Mouse (Mus musculus): ENCODE data around the gene Plekhh2. TPM values are rescaled to one million over a fixed set of nuclear protein-coding genes. Genes with fewer than 3 reads are reported as not detected.
"Not testable (repeated sequence)": the region's sequence is repeated elsewhere in the genome, so short reads cannot be mapped to it uniquely, and the experiment has no call there.

The Plekhh2 gene
- polyA plus RNA-seq, 1 experiment, result 9.0 TPM

DNA sequence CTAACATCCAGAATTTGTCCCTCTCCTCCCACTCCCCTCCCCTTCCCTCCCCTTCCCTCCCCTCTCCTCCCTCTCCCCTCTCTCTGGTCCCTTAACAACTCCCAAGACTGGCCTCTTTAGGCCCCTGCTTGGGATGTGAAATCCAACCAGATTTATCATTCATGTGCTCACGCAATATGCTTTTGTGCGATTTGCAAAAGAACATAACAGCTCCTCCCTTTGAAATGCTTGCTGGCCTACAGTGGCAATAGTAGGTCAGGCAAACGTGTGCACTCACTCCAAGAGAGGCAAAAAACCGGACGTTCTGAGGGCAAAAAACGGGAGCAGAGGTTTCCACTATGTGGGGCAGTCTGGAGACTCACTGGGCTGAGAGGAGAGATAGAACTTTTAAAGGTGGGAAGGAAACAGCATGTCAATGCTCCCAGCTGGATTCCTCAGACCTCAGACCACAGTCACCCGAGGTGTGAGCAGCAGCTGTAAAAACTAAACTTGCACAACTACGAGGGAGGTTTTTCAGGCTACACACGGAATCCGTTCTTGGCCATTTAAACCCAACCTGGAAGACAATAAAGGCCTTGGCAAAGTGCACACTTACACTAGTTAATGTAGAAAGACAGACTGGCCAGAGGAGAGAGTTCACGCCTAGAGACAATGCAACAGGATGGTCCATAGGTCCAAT lies 595 bp upstream of the Plekhh2 start:
- no peak for DNase-seq (ENCODE audit: extremely low spot score in 1 of 2, low spot score in 1 of 2)

DNA sequence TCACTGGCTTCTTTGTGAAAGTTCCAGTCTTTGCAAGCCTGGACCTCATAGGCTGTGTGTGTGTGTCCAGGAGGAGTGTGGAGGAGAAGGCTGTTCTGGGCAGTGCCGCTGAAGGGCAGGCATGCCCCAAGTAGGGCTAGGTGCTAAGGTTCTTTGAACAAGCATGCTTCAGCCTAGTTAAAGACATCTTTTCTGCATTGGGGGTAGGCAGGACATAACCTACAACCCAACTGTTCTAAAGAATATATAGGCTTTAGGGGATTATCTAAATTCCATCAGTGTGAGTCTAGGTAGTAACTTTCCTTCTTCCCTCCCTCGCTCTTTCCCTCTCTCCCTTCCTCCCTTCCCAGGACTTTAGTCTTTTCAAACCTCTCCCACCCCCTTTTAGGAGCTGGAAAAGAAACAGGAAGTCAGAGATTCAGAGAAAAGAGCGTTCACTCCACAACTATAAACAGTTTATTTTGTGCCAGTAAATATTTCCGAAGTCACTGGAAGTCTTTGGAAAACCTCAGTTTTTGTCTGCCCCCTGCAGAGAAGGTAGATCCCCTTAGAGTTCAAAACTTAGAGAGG lies 906 bp downstream of the Plekhh2 start:
- DNase-seq (ENCODE audit: extremely low spot score in 1 of 2, low spot score in 1 of 2), result no peak

DNA sequence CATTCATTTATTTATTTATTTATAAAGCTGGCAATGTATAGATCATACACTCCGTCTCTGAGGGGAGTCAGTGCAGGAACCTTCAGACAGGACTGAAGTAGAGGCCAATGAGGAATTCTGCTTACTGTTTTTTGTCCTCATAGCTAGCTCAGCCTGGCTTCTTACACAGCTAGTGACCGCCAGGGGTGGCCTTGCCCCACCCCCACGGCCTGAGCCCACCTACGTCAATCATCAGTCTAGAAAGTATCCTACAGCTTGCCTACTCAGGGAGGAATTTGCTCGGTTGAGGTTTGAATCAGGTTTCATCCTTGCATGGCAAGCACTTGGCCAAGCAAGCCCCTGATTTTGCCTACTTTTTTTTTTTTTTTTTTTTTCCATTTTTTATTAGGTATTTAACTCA lies 4.2 kb downstream of the Plekhh2 start:
- no peak for DNase-seq (ENCODE audit: extremely low spot score in 1 of 2, low spot score in 1 of 2)

DNA sequence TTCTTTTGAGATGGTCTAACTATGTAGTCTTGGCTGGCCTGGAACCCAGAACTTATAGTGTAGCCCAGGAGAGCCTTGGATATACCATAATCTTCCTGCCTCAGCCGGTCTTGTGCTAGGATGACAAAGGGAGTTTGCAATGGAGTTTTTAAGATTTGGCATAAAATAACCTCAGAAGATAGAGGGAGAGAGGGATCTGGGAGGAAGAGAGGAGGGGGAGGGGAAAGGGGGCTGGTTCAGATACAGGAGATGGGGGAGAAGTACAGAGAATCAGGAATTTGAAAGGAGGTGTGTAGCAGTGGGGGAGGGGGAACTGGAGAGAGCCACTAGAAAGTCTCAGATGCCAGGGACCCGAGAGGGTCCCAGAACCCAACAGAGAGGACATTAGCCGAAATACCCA lies 7.7 kb downstream of the Plekhh2 start:
- DNase-seq (ENCODE audit: extremely low spot score in 1 of 2, low spot score in 1 of 2), result no peak

DNA sequence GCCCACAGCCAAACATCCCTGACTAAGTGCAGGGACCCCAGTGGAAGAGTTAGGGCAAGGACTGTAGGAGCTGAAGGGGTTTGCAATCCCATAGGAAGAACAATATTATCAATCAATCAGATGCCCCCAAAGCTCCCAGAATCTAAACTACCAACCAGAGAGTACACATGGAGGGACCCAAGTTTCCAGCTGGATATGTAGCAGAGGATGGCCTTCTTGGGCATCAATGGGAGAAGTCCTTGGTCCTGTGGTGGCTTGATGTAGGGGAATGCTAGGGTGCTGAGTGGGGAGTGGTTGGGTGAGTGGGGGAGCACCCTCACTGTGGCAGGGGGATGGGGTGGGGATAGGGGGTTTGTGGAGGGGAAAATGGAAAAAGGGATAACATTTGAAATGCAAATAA lies 8.4 kb downstream of the Plekhh2 start:
- DNase-seq (ENCODE audit: extremely low spot score in 1 of 2, low spot score in 1 of 2), result no peak

DNA sequence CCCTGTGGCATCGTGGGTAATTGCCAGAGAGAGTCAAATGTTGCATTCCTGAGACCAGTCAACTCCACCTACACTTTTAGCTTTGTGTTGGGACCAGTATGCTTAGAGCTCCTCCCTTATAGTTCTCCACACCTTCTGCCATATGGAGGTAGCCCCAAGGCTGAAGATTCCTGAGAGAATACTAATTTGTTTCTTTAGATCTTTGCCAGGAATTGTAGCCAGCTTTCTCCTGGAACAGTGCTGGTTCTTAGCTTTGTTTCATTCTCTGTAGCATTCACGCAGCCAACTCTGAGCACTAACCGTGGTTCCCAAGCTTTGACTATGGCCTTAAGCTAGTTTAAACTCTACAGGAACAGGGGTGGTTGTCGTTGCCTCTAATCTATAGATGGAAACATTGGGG lies 17.7 kb downstream of the Plekhh2 start:
- DNase-seq (ENCODE audit: extremely low spot score in 1 of 2, low spot score in 1 of 2), result no peak

DNA sequence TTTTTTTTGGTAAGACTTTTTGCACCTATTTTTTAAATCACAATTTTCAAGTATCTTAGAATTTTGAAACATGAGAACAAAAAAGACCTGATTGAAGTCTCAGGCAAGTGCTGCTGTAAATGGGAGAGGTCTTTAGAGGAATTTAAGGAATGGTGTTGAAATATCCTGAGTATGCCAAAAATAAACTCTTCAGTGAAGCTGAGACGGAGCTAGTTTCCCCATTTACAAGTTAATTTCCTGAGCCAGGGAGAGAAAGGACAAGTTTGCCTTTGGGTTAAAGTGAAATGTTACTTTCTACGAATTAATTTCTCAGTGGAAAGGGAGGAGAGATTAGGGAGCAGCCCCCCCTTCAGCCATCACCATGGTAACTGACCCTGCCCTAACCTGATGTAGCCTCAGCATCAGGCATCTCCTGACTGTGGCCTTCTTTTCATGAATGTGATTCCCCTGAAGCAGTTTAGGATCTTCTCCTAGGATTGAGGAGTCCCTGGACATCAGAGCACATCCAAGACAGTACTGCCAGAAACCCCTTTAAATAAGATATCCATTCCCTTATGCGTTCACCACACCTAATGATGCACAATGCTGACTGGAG lies 18.6 kb downstream of the Plekhh2 start:
- no peak for DNase-seq (ENCODE audit: extremely low spot score in 1 of 2, low spot score in 1 of 2)

DNA sequence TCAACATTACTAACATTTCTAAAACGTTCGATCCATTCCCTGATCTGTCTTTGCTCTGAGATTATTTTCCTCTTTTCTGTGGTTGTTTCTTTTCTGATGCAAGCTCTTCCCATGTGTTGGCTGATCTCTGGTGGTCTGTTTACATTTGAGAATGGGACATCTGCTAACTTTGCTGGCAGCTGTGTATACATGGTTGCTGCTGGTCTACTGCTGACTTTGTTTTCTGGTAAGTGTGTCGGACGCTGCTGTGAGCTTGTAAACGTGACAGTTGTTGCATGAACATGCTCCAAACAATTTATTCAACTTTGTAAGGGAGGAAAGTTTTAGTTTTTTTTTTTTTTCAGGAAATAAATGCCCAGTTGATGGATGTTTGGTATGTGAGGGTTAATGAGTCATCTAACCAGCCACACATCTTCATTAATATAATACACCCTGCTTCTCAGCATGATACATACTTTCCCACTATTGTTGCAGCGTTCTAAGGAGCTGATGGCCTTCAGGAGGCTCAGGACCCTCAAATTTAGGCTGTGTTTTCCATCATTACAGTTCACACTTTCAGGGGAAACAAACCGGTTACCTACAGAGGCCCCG lies 21.3 kb downstream of the Plekhh2 start:
- DNase-seq (ENCODE audit: extremely low spot score in 1 of 2, low spot score in 1 of 2), result no peak

DNA sequence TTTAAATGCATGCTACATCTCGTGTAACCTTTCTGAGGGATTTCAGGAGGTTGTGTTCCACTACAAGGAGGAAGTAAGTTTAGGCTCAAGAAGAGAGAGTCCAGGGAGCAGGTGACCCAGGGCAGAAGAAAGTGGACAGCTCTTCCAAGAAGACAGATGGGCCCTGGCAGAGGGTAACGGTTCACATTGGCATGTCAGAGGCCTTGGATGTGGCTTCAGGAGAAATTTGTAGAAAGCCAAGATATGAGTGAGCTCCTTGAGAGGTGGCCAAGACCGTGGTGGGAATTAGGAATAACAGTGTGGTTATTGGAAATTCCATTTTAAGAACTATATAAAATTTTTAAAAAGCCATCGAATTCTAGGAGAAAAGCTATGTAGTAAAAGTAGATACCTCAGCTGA lies 22.1 kb downstream of the Plekhh2 start:
- no peak for DNase-seq (ENCODE audit: extremely low spot score in 1 of 2, low spot score in 1 of 2)

DNA sequence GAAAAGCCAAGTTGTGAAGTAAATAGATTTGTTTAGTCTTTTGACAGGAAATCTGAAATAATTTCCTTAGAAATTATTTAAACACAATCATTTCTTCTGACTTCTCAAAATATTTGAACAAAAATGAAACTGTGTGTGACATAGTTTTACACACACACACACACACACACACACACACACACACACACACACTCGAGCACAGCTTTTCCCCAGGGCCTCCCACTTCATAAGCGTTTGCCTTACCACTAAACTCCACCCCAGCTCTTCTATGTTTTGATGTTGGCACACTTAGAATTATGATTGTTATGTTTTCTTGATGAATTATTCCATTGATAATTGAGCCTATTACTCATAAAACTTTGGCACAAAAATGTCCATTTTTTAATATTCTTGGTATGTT lies 22.9 kb downstream of the Plekhh2 start:
- no peak for DNase-seq (ENCODE audit: extremely low spot score in 1 of 2, low spot score in 1 of 2)

DNA sequence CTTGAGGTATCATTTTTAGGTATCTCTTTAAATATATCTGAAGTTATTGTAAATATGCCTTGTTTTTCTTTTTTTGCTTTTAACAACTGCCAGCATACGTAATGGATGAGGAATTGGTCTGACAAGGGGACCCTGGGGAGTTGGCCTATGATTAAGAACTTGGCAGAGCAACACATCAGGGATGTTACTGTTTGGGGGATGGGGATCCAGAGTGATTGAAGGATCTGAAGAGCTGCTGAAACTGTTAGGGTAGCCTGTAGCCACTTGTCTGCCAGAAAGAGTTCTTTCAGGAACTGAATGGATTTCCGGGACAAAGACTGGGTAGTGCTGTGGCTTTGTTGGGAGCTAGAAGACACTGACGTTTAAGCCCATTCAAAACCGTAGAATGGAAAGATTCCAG lies 23.5 kb downstream of the Plekhh2 start:
- DNase-seq (ENCODE audit: extremely low spot score in 1 of 2, low spot score in 1 of 2), result no peak

DNA sequence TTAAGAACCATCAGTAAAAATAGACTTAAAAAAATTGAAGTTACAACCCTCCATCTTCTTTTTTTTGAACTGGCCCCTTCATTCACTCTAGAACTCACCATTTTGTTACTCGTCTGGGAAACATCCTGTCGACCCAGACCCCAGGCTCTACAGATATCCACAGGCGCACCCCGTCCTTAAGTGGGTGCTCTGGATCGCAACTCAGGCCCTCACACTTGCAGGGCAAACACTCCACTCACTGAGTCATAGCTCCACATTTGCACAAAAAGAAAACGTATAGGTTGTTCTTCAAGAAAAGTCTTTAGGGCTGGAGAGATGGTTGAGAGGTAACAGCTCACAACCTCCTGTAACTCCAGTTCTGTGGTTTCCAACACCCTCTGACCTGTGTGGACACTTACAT lies 25.6 kb downstream of the Plekhh2 start:
- DNase-seq (ENCODE audit: extremely low spot score in 1 of 2, low spot score in 1 of 2), result no peak

DNA sequence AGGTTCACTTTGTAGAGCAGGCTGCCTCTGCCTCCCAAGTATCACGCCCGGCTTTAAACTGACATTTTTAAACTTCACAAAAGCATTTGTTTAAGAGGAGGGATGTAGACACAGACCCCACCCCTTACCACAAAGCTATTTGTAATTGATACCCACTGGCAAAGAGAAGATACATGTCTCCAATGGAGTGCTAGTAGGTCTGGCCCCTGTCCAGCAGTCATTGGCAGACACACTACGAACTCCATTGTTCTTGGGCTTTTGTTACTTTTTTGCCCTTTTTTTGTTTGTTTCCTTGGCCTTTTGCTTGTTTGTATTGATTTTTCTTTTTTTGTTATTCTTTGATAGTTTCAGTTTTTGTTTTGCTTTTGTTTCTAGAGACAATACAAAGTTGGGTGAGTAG lies 26.3 kb downstream of the Plekhh2 start:
- DNase-seq (ENCODE audit: extremely low spot score in 1 of 2, low spot score in 1 of 2), result no peak

DNA sequence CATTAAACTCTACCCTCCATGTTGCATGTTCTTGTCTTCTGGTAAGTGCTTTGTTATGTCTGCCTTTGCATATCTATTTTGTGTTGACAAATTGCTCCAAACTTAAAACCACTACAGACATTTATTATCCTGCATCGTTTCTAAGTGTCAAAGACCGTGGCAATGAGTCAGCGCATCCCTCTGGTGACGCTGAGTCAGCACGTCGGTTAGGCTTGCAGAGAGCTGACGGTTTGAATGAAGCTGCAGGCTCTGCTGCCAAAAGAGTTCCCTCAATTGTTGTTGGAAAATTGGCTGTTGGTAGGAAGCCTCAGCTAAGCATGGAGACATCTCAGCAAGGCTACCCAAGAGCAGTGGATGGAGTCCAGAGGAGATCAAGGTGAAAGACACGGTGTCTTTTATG lies 28.9 kb downstream of the Plekhh2 start:
- DNase-seq (ENCODE audit: extremely low spot score in 1 of 2, low spot score in 1 of 2), result peak in 1 of 2 experiments; percentile 28

DNA sequence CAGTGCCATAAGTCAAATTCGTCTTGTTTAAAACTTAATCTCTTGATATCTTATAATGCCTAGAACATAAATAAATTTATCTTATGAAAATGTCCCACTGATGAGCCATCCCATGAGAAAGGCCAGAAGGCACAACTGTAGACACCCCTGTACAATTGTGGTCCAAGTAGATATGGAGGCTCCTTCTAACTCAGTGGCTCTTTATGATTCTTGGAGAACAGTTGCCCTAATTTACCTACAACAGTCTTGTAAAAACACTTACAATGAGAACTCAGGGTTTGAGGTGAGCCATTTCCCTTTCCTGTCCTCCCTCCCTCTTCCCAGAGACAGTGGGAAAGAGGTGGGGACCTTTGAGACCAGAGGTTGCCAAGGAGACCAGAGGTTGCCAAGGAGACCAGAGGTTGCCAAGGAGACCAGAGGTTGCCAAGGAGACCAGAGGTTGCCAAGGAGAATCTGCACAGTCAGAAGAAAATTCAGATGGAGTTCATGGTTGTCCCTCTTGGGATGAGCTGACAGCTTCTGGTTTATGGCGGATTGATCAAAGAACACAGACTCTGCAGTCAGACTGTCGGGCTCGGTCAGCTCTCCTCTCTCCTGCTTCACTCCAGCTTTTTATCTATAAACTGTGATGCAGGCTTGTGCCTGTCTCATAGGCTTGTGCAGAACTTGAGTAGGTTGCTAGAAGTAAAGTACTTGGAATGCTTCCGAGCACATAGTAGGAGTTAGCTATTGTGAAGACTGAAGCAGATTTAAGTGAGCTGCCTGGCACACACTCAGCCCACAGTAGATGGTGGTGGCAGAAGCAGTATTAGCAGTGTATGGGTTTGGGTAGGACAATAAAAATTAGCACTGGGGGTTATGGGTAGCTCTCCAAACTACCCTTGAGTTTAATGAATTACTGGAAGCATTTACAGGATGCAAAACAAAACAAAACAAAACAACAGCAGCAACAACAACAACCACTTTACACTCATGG lies 39.5 kb downstream of the Plekhh2 start:
- DNase-seq (ENCODE audit: extremely low spot score in 1 of 2, low spot score in 1 of 2), result peak in 1 of 2 experiments; percentile 22

DNA sequence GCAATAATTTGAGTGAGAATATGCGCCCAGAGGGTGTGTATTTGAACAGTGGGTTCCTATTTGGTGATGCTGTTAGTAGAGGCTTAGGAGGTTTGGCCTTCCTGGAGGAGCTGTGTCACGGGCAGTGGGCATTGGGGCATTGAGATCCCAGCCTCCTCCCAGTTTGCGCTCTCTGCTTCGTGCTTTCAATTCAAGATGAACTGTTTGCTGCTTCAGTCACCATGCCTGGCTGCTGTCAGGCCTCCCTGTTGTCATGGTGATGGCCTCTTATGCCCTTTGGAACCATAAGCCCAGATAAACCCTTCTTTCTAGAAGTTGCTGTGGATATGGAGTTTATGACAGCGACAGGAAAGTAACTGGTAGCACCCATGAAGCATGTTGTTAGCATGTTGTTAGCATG lies 40.5 kb downstream of the Plekhh2 start:
- no peak for DNase-seq (ENCODE audit: extremely low spot score in 1 of 2, low spot score in 1 of 2)

DNA sequence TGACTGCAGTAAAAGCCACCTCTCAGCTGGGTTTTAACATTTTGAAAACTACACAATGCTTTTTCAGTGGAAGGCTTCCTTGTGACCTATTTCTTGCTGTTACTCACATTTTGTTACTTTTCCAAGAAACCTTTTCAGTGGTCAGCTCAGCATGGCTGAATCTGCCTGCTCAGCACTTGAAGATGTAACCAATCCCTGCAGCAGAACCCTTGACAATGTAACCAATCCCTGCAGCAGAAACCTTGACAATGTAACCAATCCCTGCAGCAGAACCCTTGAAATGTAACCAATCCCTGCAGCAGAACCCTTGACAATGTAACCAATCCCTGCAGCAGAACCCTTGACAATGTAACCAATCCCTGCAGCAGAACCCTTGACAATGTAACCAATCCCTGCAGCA lies 52.6 kb downstream of the Plekhh2 start:
- not testable (repeated sequence) for DNase-seq (ENCODE audit: extremely low spot score in 1 of 2, low spot score in 1 of 2)

DNA sequence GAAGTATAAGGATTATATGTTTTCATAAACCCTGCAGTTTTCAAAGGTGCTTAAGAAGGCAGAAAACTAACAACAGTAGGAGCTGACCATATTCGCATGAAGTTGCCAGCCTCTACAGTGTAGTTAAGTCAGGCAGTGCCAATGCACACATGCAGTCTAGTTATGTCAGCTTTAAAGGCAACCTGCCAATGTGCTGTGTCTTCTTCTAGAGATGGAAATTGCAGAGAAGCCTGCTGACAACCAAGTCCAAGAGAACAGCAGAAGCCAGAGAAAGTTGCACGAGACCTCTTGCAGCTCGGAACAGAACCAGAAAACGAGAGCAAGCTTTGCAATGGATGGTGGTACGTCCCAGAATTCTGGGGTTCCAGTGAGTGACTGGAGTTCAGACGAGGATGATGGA lies 54.1 kb downstream of the Plekhh2 start:
- peak in 1 of 2 experiments; percentile 39 for DNase-seq (ENCODE audit: extremely low spot score in 1 of 2, low spot score in 1 of 2)

DNA sequence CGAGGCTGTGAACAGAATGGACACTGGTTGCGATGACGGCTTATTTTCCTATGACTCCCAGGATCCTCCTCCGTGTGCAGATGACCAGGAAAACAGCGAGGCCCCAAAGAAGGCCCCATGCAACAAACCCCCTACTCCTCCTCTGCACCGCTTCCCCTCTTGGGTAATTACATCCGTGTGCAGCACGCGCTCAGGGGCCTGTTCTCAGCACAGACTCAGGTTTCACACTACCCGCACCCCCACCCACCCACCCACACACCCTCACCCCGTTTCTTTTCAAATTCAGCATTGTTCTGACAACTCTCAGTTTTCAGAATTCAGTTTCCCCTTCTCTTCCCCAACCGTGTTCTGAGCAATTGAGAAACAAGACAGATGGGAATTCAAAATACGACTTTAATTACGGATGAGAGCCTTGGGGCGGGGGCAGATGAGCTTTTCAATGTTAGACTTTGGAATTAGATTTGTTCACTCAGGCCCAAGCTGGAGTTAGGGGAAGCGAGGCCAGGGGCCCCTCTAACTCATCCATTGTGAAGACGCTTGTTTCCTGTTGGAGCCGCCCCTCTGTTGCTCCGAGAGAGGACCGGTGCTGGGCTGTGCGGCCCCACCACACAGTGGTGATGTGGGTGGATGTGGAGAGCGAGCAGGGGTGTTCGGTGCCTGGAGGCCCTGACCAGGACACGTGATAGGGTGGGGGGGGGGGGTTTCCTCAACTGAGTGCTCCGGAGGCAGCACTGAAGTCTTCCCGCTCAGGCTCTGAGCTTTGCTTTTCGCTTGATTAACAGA lies 55.3 kb downstream of the Plekhh2 start:
- DNase-seq (ENCODE audit: extremely low spot score in 1 of 2, low spot score in 1 of 2), result peak in 1 of 2 experiments; percentile 31

DNA sequence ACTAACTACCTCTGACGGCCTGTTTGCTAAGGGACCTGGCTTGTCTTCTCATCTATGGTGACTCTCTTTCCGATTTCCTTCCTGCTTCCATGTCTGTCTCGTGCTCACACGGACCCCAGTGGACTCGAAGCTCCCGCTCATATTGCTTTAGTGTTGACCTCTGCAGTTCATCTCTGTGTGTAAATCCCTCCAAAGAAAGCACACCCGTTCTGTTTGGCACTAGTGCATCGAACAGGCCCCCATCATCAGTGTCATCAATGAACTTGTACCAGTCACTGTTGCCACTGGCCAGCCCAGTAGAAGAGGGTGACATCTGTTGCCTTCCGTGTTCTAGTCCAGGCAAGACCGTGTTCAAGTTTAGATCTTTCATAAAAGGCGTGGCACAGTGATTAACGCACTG lies 57.1 kb downstream of the Plekhh2 start:
- no peak for DNase-seq (ENCODE audit: extremely low spot score in 1 of 2, low spot score in 1 of 2)

Measured in frontal cortex, adult 2 months (tissue).